Mouse (Mus musculus): ENCODE results near the gene Rbm24.

GRCm38 (mm10) chr13:46433880-46434560, 15.8 kb downstream of the Rbm24 start:
- TF ChIP-seq CTCF (IDR thresholded peaks at IDR 0.05; ENCODE audit: insufficient read depth, low read depth, low read length) (no peak), POLR2A (IDR thresholded peaks at IDR 0.05; ENCODE audit: insufficient read depth, low read depth, low read length) (no peak)

Measured in olfactory bulb, adult 2 months (tissue).